Mouse (Mus musculus): Measurements from ENCODE around the gene Olfr1444. TPM values are rescaled to one million over a fixed set of nuclear protein-coding genes. Genes with fewer than 3 reads are reported as not detected.

The Olfr1444 gene
- not detected in 2 replicates for total RNA-seq (2017)

GRCm38 (mm10) chr19:12856983-12857382 lies at the start of gene Olfr1444:
Olfr1444 (plus strand) TSS chr19:12857283.
- ATAC-seq (replicated peaks in 1 of 2; ENCODE audit: insufficient read depth in 1 of 2, low FRiP score in 2 of 2, low TSS enrichment in 1 of 2, low read depth in 1 of 2, poor library complexity in 2 of 2, severe bottlenecking in 2 of 2): no peak

- no peak for ATAC-seq (replicated peaks in 1 of 2; ENCODE audit: insufficient read depth in 1 of 2, low FRiP score in 2 of 2, low TSS enrichment in 1 of 2, low read depth in 1 of 2, poor library complexity in 2 of 2, severe bottlenecking in 2 of 2)
Observed at GRCm38 (mm10) chr19:12812644-12813364, 44.3 kb upstream of the Olfr1444 start.

- no peak for ATAC-seq (replicated peaks in 1 of 2; ENCODE audit: insufficient read depth in 1 of 2, low FRiP score in 2 of 2, low TSS enrichment in 1 of 2, low read depth in 1 of 2, poor library complexity in 2 of 2, severe bottlenecking in 2 of 2)
Observed at GRCm38 (mm10) chr19:12813883-12814282, 43.2 kb upstream of the Olfr1444 start.

GRCm38 (mm10) chr19:12818507-12818906 lies 38.6 kb upstream of the Olfr1444 start:
- 0 out of 4 replicates have a peak, but pooled peaks of 1 of the 2 experiments have one; percentile 4 for ATAC-seq (replicated peaks in 1 of 2; ENCODE audit: insufficient read depth in 1 of 2, low FRiP score in 2 of 2, low TSS enrichment in 1 of 2, low read depth in 1 of 2, poor library complexity in 2 of 2, severe bottlenecking in 2 of 2)

GRCm38 (mm10) chr19:12820383-12820782 lies 36.7 kb upstream of the Olfr1444 start:
- ATAC-seq (replicated peaks in 1 of 2; ENCODE audit: insufficient read depth in 1 of 2, low FRiP score in 2 of 2, low TSS enrichment in 1 of 2, low read depth in 1 of 2, poor library complexity in 2 of 2, severe bottlenecking in 2 of 2): peak; percentile 63 to 75; a peak in 2 of 4 replicates

DNA sequence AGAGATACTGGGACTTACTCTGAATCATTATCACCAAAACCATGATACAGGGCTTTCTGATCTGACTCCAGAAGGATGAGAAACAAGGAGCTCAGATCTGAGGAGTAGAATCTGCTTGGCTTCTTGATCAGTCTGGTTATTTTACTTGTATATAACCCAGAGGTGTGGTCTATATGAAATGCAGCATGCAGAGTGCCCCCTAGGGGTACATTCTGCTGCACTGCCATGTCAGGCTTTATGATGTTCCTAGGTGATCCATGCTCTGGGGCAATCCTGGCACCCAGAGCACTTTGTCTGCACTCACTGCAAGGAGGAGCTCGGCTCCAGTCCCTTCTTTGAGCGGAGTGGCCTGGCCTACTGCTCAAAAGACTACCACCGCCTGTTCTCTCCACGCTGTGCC lies 32.5 kb upstream of the Olfr1444 start:
- ATAC-seq (replicated peaks in 1 of 2; ENCODE audit: insufficient read depth in 1 of 2, low FRiP score in 2 of 2, low TSS enrichment in 1 of 2, low read depth in 1 of 2, poor library complexity in 2 of 2, severe bottlenecking in 2 of 2): peak; percentile 53 to 71; a peak in 2 of 4 replicates

- no peak for ATAC-seq (replicated peaks in 1 of 2; ENCODE audit: insufficient read depth in 1 of 2, low FRiP score in 2 of 2, low TSS enrichment in 1 of 2, low read depth in 1 of 2, poor library complexity in 2 of 2, severe bottlenecking in 2 of 2)
Observed at GRCm38 (mm10) chr19:12830823-12831430, 26.2 kb upstream of the Olfr1444 start.

DNA sequence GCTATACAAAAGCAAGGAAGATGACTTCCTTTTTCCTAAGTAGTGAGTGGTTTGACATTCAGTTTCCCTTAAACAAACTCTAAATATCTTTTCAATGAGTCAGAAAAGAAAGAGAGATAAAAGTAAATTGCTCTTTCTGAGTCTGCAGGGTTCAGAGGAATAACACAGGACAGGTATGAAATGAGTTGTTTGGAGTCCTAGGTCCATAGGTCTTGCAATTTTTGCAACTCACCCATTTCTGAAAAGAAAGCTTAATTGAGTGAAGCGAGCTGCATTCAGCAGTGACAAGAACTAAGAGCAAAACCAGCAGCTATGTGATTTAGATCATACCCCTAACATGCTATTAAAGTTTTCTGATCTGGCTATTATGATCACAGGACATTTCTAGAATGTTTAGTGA lies 25.5 kb upstream of the Olfr1444 start:
- no peak for ATAC-seq (replicated peaks in 1 of 2; ENCODE audit: insufficient read depth in 1 of 2, low FRiP score in 2 of 2, low TSS enrichment in 1 of 2, low read depth in 1 of 2, poor library complexity in 2 of 2, severe bottlenecking in 2 of 2)

DNA sequence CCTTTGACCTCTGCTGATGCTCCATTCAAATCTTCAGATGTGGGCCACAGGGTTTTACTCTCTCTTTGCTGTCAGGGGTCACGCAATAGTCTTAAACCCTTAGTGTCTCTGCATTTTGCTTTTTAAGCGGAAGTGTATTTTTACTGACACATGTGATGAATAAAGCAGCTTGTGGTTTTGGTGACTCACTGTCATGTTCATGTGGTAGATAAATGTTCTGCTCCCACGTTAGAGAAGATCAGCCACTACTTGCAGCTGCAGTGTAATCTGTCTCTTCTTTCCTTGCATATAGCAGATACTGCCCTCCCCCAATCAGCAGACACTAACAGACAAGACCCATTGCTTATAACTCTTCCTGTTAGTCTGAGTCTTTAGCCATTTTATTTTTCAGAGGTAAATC lies 23.5 kb upstream of the Olfr1444 start:
- ATAC-seq (replicated peaks in 1 of 2; ENCODE audit: insufficient read depth in 1 of 2, low FRiP score in 2 of 2, low TSS enrichment in 1 of 2, low read depth in 1 of 2, poor library complexity in 2 of 2, severe bottlenecking in 2 of 2): peak; percentile 32 to 78; a peak in 3 of 4 replicates

- no peak for ATAC-seq (replicated peaks in 1 of 2; ENCODE audit: insufficient read depth in 1 of 2, low FRiP score in 2 of 2, low TSS enrichment in 1 of 2, low read depth in 1 of 2, poor library complexity in 2 of 2, severe bottlenecking in 2 of 2)
Observed at GRCm38 (mm10) chr19:12838507-12838906, 18.6 kb upstream of the Olfr1444 start.

DNA sequence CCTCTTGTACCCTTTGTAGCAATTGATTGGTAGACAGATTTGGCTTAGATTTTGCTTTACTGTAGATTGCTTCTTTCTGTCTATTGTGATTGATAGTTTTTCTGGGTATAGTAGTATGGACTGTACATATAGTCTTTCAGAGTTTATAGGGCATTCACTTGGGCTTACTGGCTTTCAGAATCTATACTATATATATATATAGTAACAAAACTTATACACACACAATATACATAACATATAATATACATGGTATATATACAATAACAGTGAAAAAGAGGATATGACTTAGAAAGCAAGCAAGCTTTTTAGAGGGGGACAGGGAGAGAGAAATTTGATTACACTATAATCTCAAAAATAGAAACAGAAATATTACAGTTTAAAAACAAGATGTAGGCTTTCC lies 10.7 kb upstream of the Olfr1444 start, which contains the start of gene Gm5244:
TSS of gene Gm5244 (plus strand) at position 301 of the 400 bp plus-strand sequence.
- ATAC-seq (replicated peaks in 1 of 2; ENCODE audit: insufficient read depth in 1 of 2, low FRiP score in 2 of 2, low TSS enrichment in 1 of 2, low read depth in 1 of 2, poor library complexity in 2 of 2, severe bottlenecking in 2 of 2): no peak

- ATAC-seq (replicated peaks in 1 of 2; ENCODE audit: insufficient read depth in 1 of 2, low FRiP score in 2 of 2, low TSS enrichment in 1 of 2, low read depth in 1 of 2, poor library complexity in 2 of 2, severe bottlenecking in 2 of 2): no peak
Observed at GRCm38 (mm10) chr19:12883555-12883954, 26.5 kb downstream of the Olfr1444 start, which contains the start of gene Olfr1445. Olfr1445 (plus strand) TSS chr19:12883855.

DNA sequence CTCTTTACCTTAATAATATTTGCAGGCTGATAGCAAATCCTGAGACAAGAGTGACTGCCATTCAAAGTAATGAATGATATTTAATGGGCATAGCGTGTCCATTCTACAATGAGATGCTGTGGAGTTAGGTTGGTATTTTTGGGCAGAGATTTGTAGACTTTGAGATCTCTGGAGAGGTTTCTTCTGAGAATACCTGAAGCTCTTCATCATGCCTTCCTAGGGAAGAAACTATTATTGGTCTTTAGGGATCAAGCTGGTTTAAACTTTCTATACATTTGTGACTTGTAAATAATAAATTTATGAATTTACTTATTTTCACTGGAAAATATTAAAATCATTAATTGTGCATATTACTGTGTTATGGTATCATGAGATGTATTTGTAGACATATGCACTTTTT lies 36.3 kb downstream of the Olfr1444 start, which contains the start of gene Olfr1446:
TSS of gene Olfr1446 (minus strand) at position 101 of the 400 bp plus-strand sequence.
- ATAC-seq (replicated peaks in 1 of 2; ENCODE audit: insufficient read depth in 1 of 2, low FRiP score in 2 of 2, low TSS enrichment in 1 of 2, low read depth in 1 of 2, poor library complexity in 2 of 2, severe bottlenecking in 2 of 2): no peak

GRCm38 (mm10) chr19:12903643-12904042 lies 46.6 kb downstream of the Olfr1444 start, which contains the start of gene Olfr1447:
Olfr1447 (minus strand) TSS chr19:12903743.
- ATAC-seq (replicated peaks in 1 of 2; ENCODE audit: insufficient read depth in 1 of 2, low FRiP score in 2 of 2, low TSS enrichment in 1 of 2, low read depth in 1 of 2, poor library complexity in 2 of 2, severe bottlenecking in 2 of 2): no peak

Other genes with a start within 250 kb of the Olfr1444 start
- gene Glyat, start 224.0 kb upstream of the Olfr1444 start, total RNA-seq (2017): not detected in 2 replicates
- not detected in 2 replicates for gene Olfr1442, start 186.8 kb upstream of the Olfr1444 start, total RNA-seq (2017)
- not detected in 2 replicates for gene Olfr1443, start 179.2 kb upstream of the Olfr1444 start, total RNA-seq (2017)
- gene Keg1, start 161.5 kb upstream of the Olfr1444 start, total RNA-seq (2017): not detected in 2 replicates
- gene Cntf, start 91.7 kb upstream of the Olfr1444 start, total RNA-seq (2017): 0.63 and 1.1 TPM in 2 replicates
- gene Zfp91, start 61.2 kb upstream of the Olfr1444 start, total RNA-seq (2017): 112 and 128 TPM in 2 replicates
- 4.4 and 5.2 TPM in 2 replicates for gene Lpxn, start 61.1 kb upstream of the Olfr1444 start, total RNA-seq (2017)
- not detected in 2 replicates for gene Gm5244, start 10.6 kb upstream of the Olfr1444 start, total RNA-seq (2017)
- gene Olfr1445, start 26.6 kb downstream of the Olfr1444 start, total RNA-seq (2017): not detected in 2 replicates
- not detected in 2 replicates for gene Olfr1446, start 36.2 kb downstream of the Olfr1444 start, total RNA-seq (2017)
- gene Olfr1447, start 46.5 kb downstream of the Olfr1444 start, total RNA-seq (2017): not detected in 2 replicates
- not detected in 2 replicates for gene Olfr1448, start 67.1 kb downstream of the Olfr1444 start, total RNA-seq (2017)
- not detected in 2 replicates for gene Olfr1449, start 73.6 kb downstream of the Olfr1444 start, total RNA-seq (2017)
- not detected in 2 replicates for gene Olfr1450, start 93.0 kb downstream of the Olfr1444 start, total RNA-seq (2017)
- not detected in 2 replicates for gene Olfr1451, start 137.7 kb downstream of the Olfr1444 start, total RNA-seq (2017)
- not detected in 2 replicates for gene Olfr1453, start 171.0 kb downstream of the Olfr1444 start, total RNA-seq (2017)
- not detected in 2 replicates for gene Olfr1454, start 203.3 kb downstream of the Olfr1444 start, total RNA-seq (2017)
- gene Olfr1457, start 240.6 kb downstream of the Olfr1444 start, total RNA-seq (2017): not detected in 2 replicates
- gene Olfr1458, start 249.5 kb downstream of the Olfr1444 start, total RNA-seq (2017): not detected in 2 replicates